Mouse (Mus musculus): ENCODE results near the gene Mtmr3. TPM values are rescaled to one million over a fixed set of nuclear protein-coding genes. Genes with fewer than 3 reads are reported as not detected.

Gene Mtmr3
- polyA plus RNA-seq, 1 experiment from 2014 or later = 23.7 TPM

GRCm38 (mm10) chr11:4469091-4469490 lies 125.6 kb downstream of the Mtmr3 start:
- WGBS = 60% methylated on average over 5 of the region's 5 CpGs
- no peaks in the 10 kb centered on the region for H3K36me3 ChIP-seq

GRCm38 (mm10) chr11:4467436-4467835 lies 127.2 kb downstream of the Mtmr3 start:
- no peak overlapping the region for H3K27ac ChIP-seq

More at GRCm38 (mm10) chr11:4469091-4469490, 125.6 kb downstream of the Mtmr3 start:
- Histone ChIP-seq H3K4me1 (peaks cover 12% of the 10 kb centered on the region; the same call in 1 of the 2 replicates), H3K27me3 (ENCODE audit: insufficient read depth, poor library complexity, severe bottlenecking) (no peaks in the 10 kb centered on the region), H3K4me3 (no peak overlapping the region), H3K27ac (no peak overlapping the region), H3K9me3 (no peaks in the 10 kb centered on the region)
- DNase-seq (ENCODE audit: low spot score) = no peak

GRCm38 (mm10) chr11:4466191-4466590 lies 128.5 kb downstream of the Mtmr3 start:
- Histone ChIP-seq H3K27ac (0 out of 2 replicates have a peak overlapping the region, but pooled peaks have one; percentile 29), H3K27me3 (ENCODE audit: insufficient read depth, poor library complexity, severe bottlenecking) (no peaks in the 10 kb centered on the region), H3K36me3 (no peaks in the 10 kb centered on the region), H3K4me1 (peaks cover 6% of the 10 kb centered on the region; the same call in 1 of the 2 replicates), H3K4me3 (no peak overlapping the region), H3K9me3 (no peaks in the 10 kb centered on the region)
- WGBS = 80% methylated on average over 4 of the region's 4 CpGs
- DNase-seq (ENCODE audit: low spot score) = no peak

More at GRCm38 (mm10) chr11:4467436-4467835, 127.2 kb downstream of the Mtmr3 start:
- no peaks in the 10 kb centered on the region for H3K27me3 ChIP-seq (ENCODE audit: insufficient read depth, poor library complexity, severe bottlenecking)
- no peaks in the 10 kb centered on the region for H3K36me3 ChIP-seq
- H3K9me3 ChIP-seq = no peaks in the 10 kb centered on the region
- H3K4me3 ChIP-seq = no peak overlapping the region
- 90% methylated on average over 1 of the region's 1 CpGs for WGBS
- H3K4me1 ChIP-seq = peaks cover 8% of the 10 kb centered on the region; the same call in 1 of the 2 replicates
- DNase-seq (ENCODE audit: low spot score) = no peak

GRCm38 (mm10) chr11:4464616-4465015 lies 130.0 kb downstream of the Mtmr3 start:
- WGBS = 89% methylated on average over 4 of the region's 4 CpGs
- DNase-seq (ENCODE audit: low spot score) = no peak
- no peaks in the 10 kb centered on the region for H3K36me3 ChIP-seq
- H3K9me3 ChIP-seq = no peaks in the 10 kb centered on the region
- H3K27me3 ChIP-seq (ENCODE audit: insufficient read depth, poor library complexity, severe bottlenecking) = peaks cover 11% of the 10 kb centered on the region
- H3K4me1 ChIP-seq = peaks cover 5% of the 10 kb centered on the region; the same call in 1 of the 2 replicates
- H3K4me3 ChIP-seq = no peak overlapping the region
- no peak overlapping the region for H3K27ac ChIP-seq

GRCm38 (mm10) chr11:4464186-4464585 lies 130.5 kb downstream of the Mtmr3 start:
- WGBS = 63% methylated on average over 1 of the region's 1 CpGs
- Histone ChIP-seq H3K36me3 (no peaks in the 10 kb centered on the region), H3K27me3 (ENCODE audit: insufficient read depth, poor library complexity, severe bottlenecking) (peaks cover 11% of the 10 kb centered on the region), H3K4me3 (no peak overlapping the region), H3K9me3 (no peaks in the 10 kb centered on the region), H3K4me1 (peaks cover 5% of the 10 kb centered on the region; the same call in 1 of the 2 replicates), H3K27ac (no peak overlapping the region)
- DNase-seq (ENCODE audit: low spot score) = no peak

- Histone ChIP-seq H3K27me3 (ENCODE audit: insufficient read depth, poor library complexity, severe bottlenecking) (peaks cover 18% of the 10 kb centered on the region), H3K4me3 (no peak overlapping the region), H3K9me3 (no peaks in the 10 kb centered on the region), H3K36me3 (no peaks in the 10 kb centered on the region), H3K27ac (no peak overlapping the region), H3K4me1 (peaks cover 5% of the 10 kb centered on the region; the same call in 1 of the 2 replicates)
- WGBS = 49% methylated on average over 2 of the region's 2 CpGs
- no peak for DNase-seq (ENCODE audit: low spot score)
These were observed 131.8 kb downstream of the Mtmr3 start for GRCm38 (mm10) chr11:4462868-4463267.

GRCm38 (mm10) chr11:4461154-4461553 lies 133.5 kb downstream of the Mtmr3 start:
- Histone ChIP-seq H3K36me3 (no peaks in the 10 kb centered on the region), H3K4me1 (peaks cover 1% of the 10 kb centered on the region; the same call in 1 of the 2 replicates), H3K27ac (no peak overlapping the region), H3K27me3 (ENCODE audit: insufficient read depth, poor library complexity, severe bottlenecking) (peaks cover 18% of the 10 kb centered on the region), H3K9me3 (no peaks in the 10 kb centered on the region), H3K4me3 (no peak overlapping the region)
- 12% methylated on average over 12 of the region's 12 CpGs for WGBS
- peak; percentile 84 for DNase-seq (ENCODE audit: low spot score)

GRCm38 (mm10) chr11:4460615-4461014 lies 134.0 kb downstream of the Mtmr3 start:
- no peak overlapping the region for H3K27ac ChIP-seq
- no peaks in the 10 kb centered on the region for H3K9me3 ChIP-seq
- H3K4me3 ChIP-seq = no peak overlapping the region
- DNase-seq (ENCODE audit: low spot score) = no peak
- H3K4me1 ChIP-seq = no peaks in the 10 kb centered on the region
- H3K27me3 ChIP-seq (ENCODE audit: insufficient read depth, poor library complexity, severe bottlenecking) = peaks cover 18% of the 10 kb centered on the region
- 48% methylated on average over 5 of the region's 5 CpGs for WGBS
- H3K36me3 ChIP-seq = no peaks in the 10 kb centered on the region

GRCm38 (mm10) chr11:4454895-4455535 lies 139.6 kb downstream of the Mtmr3 start:
- Histone ChIP-seq H3K27me3 (ENCODE audit: insufficient read depth, poor library complexity, severe bottlenecking) (peaks cover 11% of the 10 kb centered on the region; the same call in 1 of the 2 replicates), H3K4me1 (no peaks in the 10 kb centered on the region), H3K36me3 (no peaks in the 10 kb centered on the region), H3K27ac (no peak overlapping the region), H3K4me3 (no peak overlapping the region), H3K9me3 (no peaks in the 10 kb centered on the region)
- WGBS = 72% methylated on average over 8 of the region's 8 CpGs
- peak; percentile 63 for DNase-seq (ENCODE audit: low spot score)

GRCm38 (mm10) chr11:4452467-4453184 lies 142.0 kb downstream of the Mtmr3 start:
- H3K4me3 ChIP-seq = no peak overlapping the region
- no peak overlapping the region for H3K27ac ChIP-seq
- peaks cover 3% of the 10 kb centered on the region; the same call in 1 of the 2 replicates for H3K27me3 ChIP-seq (ENCODE audit: insufficient read depth, poor library complexity, severe bottlenecking)
- H3K36me3 ChIP-seq = no peaks in the 10 kb centered on the region
- peak; percentile 31 for DNase-seq (ENCODE audit: low spot score)
- H3K4me1 ChIP-seq = no peaks in the 10 kb centered on the region
- H3K9me3 ChIP-seq = no peaks in the 10 kb centered on the region
- 81% methylated on average over 12 of the region's 12 CpGs for WGBS

- 22% methylated on average over 9 of the region's 9 CpGs for WGBS
- no peaks in the 10 kb centered on the region for H3K9me3 ChIP-seq
- no peaks in the 10 kb centered on the region for H3K4me1 ChIP-seq
These were observed 143.5 kb downstream of the Mtmr3 start for GRCm38 (mm10) chr11:4451116-4451515.

GRCm38 (mm10) chr11:4446195-4446868 lies 148.3 kb downstream of the Mtmr3 start:
- H3K9me3 ChIP-seq = no peaks in the 10 kb centered on the region
- H3K4me3 ChIP-seq = no peak overlapping the region
- no peak overlapping the region for H3K27ac ChIP-seq
- WGBS = 88% methylated on average over 9 of the region's 9 CpGs
- no peak for DNase-seq (ENCODE audit: low spot score)
- H3K36me3 ChIP-seq = no peaks in the 10 kb centered on the region
- H3K27me3 ChIP-seq (ENCODE audit: insufficient read depth, poor library complexity, severe bottlenecking) = no peaks in the 10 kb centered on the region
- no peaks in the 10 kb centered on the region for H3K4me1 ChIP-seq

More at GRCm38 (mm10) chr11:4451116-4451515, 143.5 kb downstream of the Mtmr3 start:
- Histone ChIP-seq H3K4me3 (no peak overlapping the region), H3K27me3 (ENCODE audit: insufficient read depth, poor library complexity, severe bottlenecking) (peaks cover 3% of the 10 kb centered on the region; the same call in 1 of the 2 replicates), H3K36me3 (no peaks in the 10 kb centered on the region), H3K27ac (no peak overlapping the region)
- peak; percentile 69 for DNase-seq (ENCODE audit: low spot score)

- WGBS = 50% methylated on average over 1 of the region's 1 CpGs
- no peaks in the 10 kb centered on the region for H3K9me3 ChIP-seq
- peaks cover 6% of the 10 kb centered on the region for H3K4me1 ChIP-seq
- H3K27me3 ChIP-seq (ENCODE audit: insufficient read depth, poor library complexity, severe bottlenecking) = no peaks in the 10 kb centered on the region
- DNase-seq (ENCODE audit: low spot score) = no peak
- no peak overlapping the region for H3K4me3 ChIP-seq
- H3K36me3 ChIP-seq = no peaks in the 10 kb centered on the region
- H3K27ac ChIP-seq = no peak overlapping the region
These were observed 152.4 kb downstream of the Mtmr3 start for GRCm38 (mm10) chr11:4442280-4442679.
